Mouse (Mus musculus): ENCODE results near the gene Ugt1a7c.

Ugt1a7c gene

GRCm38 (mm10) chr1:88260604-88261377 is 165.9 kb downstream of the Ugt1a7c start:
- DNase-seq (ENCODE audit: low read depth, low spot score), result no peak

GRCm38 (mm10) chr1:88261706-88262105 is 166.8 kb downstream of the Ugt1a7c start:
- no peak for DNase-seq (ENCODE audit: low read depth, low spot score)

- no peak for DNase-seq (ENCODE audit: low read depth, low spot score)
Measured at GRCm38 (mm10) chr1:88262255-88262654, 167.4 kb downstream of the Ugt1a7c start.

- DNase-seq (ENCODE audit: low read depth, low spot score), result no peak
Measured at GRCm38 (mm10) chr1:88262961-88263360, 168.1 kb downstream of the Ugt1a7c start.

- DNase-seq (ENCODE audit: low read depth, low spot score), result no peak
Measured at GRCm38 (mm10) chr1:88263778-88264177, 168.9 kb downstream of the Ugt1a7c start.

- no peak for DNase-seq (ENCODE audit: low read depth, low spot score)
Measured at GRCm38 (mm10) chr1:88264237-88264868, 169.5 kb downstream of the Ugt1a7c start.

GRCm38 (mm10) chr1:88264869-88265240 is 170.0 kb downstream of the Ugt1a7c start:
- no peak for DNase-seq (ENCODE audit: low read depth, low spot score)

- no peak for DNase-seq (ENCODE audit: low read depth, low spot score)
Measured at GRCm38 (mm10) chr1:88266123-88266522, 171.3 kb downstream of the Ugt1a7c start.

- DNase-seq (ENCODE audit: low read depth, low spot score), result no peak
Measured at GRCm38 (mm10) chr1:88267489-88267888, 172.6 kb downstream of the Ugt1a7c start.

- no peak for DNase-seq (ENCODE audit: low read depth, low spot score)
Measured at GRCm38 (mm10) chr1:88268070-88268469, 173.2 kb downstream of the Ugt1a7c start.
